Mouse (Mus musculus) thymus, adult 2 months (tissue): ENCODE results near the gene Det1. TPM values are rescaled to one million over a fixed set of nuclear protein-coding genes. Genes with fewer than 3 reads are reported as not detected.

Experiments
- DNase-seq: peaks from one replicate; pipeline ENCODE4 v3.0.0; 2021
- H3K27ac ChIP-seq: fragments of 200-500 bp; 2 replicates; pipeline ENCODE4 v1.5.1; 2012; ENCODE audit warnings: low read length, control low read depth; ENCODE audit not compliant: control insufficient read depth, insufficient read depth
- H3K27me3 ChIP-seq: fragments of 200-500 bp; 2 replicates; pipeline ENCODE4 v1.6.1; 2012; ENCODE audit warnings: mild to moderate bottlenecking, low read length, moderate library complexity, mixed read lengths; ENCODE audit not compliant: control insufficient read depth, insufficient read depth
- H3K36me3 ChIP-seq: fragments of 200-500 bp; 2 replicates; pipeline ENCODE4 v1.6.1; 2012; ENCODE audit warnings: mild to moderate bottlenecking, low read length, moderate library complexity; ENCODE audit not compliant: control insufficient read depth, insufficient read depth
- H3K4me1 ChIP-seq: fragments of 200-500 bp; replicated peaks from 2 replicates; pipeline ENCODE4 v1.6.1; 2012; ENCODE audit warnings: low read length; ENCODE audit not compliant: control insufficient read depth, insufficient read depth
- H3K4me3 ChIP-seq: fragments of 200-500 bp; 2 replicates; pipeline ENCODE4 v1.5.1; 2012; ENCODE audit warnings: mild to moderate bottlenecking, low read length, control low read depth, moderate library complexity; ENCODE audit not compliant: control insufficient read depth, insufficient read depth
- CTCF ChIP-seq: fragments of 200-500 bp; IDR thresholded peaks from 2 replicates; pipeline ENCODE4 v1.5.1; 2012; ENCODE audit warnings: mild to moderate bottlenecking, control low read depth, low read length, moderate library complexity, borderline replicate concordance; ENCODE audit not compliant: control insufficient read depth, poor library complexity, insufficient read depth; ENCODE audit errors: extremely low read depth
- POLR2A ChIP-seq: fragments of 200-500 bp; IDR thresholded peaks from 2 replicates; pipeline ENCODE4 v1.6.1; 2012; ENCODE audit warnings: mild to moderate bottlenecking, low read length, control low read depth, moderate library complexity; ENCODE audit not compliant: control insufficient read depth, poor library complexity, insufficient read depth; ENCODE audit errors: extremely low read depth
- WGBS: fragments of 180-500 bp; shearing (Covaris S2); methylation state at CpG from one replicate; pipeline ENCODE4 v1.1.7; 2018; 5-methylcytosine and 5-hydroxymethylcytosine counted together
- polyA plus RNA-seq: library from polyadenylated mRNA; depleted of rRNA; stranded (reverse); fragments of >200 nt; gene quantifications from 2 replicates; pipeline ENCODE4 v1.2.3, GENCODE M21; 2012; rRNA removed

Gene Det1
- polyA plus RNA-seq, result 32.7 and 33.9 TPM in 2 replicates

- WGBS, result under 1% methylated on average over 54 of the region's 54 CpGs
- peak within 1 kb of the TSS; percentile 57 for H3K27ac ChIP-seq
- no peaks in the 10 kb centered on the region for H3K27me3 ChIP-seq
- DNase-seq, result peak; percentile 94
- peak; percentile 60; the same call in 1 of the 2 replicates for TF ChIP-seq POLR2A
- TF ChIP-seq CTCF, result peak; percentile 96
- peak within 1 kb of the TSS; percentile 73 for H3K4me3 ChIP-seq
- peaks cover 20% of the 10 kb centered on the region for H3K36me3 ChIP-seq
- H3K4me1 ChIP-seq, result peaks cover 7% of the 10 kb centered on the region
These were observed at the start of gene Det1 for GRCm38 (mm10) chr7:78846737-78847434. TSS of gene Det1 (minus strand) at chr7:78847263.

- Histone ChIP-seq H3K4me3 (peak within 1 kb of the TSS; percentile 56), H3K27ac (no peak within 1 kb of the TSS), H3K4me1 (peaks cover 8% of the 10 kb centered on the region), H3K27me3 (no peaks in the 10 kb centered on the region), H3K36me3 (no peaks in the 10 kb centered on the region)
- DNase-seq, result peak; percentile 100
- WGBS, result under 1% methylated on average over 53 of the region's 53 CpGs
- TF ChIP-seq CTCF, result 0 out of 2 replicates have a peak, but pooled peaks have one; percentile 35
- peak; percentile 51; the same call in 1 of the 2 replicates for TF ChIP-seq POLR2A
These were observed 48.7 kb upstream of the Det1 start, which contains the start of gene Aen for GRCm38 (mm10) chr7:78895653-78896333. TSS of gene Aen (plus strand) at chr7:78895854.

GRCm38 (mm10) chr7:78895021-78895652, 48.1 kb upstream of the Det1 start:
- Histone ChIP-seq H3K27ac (no peak overlapping the region), H3K4me1 (peaks cover 8% of the 10 kb centered on the region), H3K27me3 (no peaks in the 10 kb centered on the region), H3K36me3 (no peaks in the 10 kb centered on the region), H3K4me3 (peak overlapping the region; percentile 56)
- no peak for TF ChIP-seq CTCF
- no peak for TF ChIP-seq POLR2A
- DNase-seq, result no peak
- WGBS, result 55% methylated on average over 13 of the region's 13 CpGs

- 94% methylated on average over 10 of the region's 10 CpGs for WGBS
- H3K27me3 ChIP-seq, result no peaks in the 10 kb centered on the region
- DNase-seq, result no peak
- TF ChIP-seq CTCF, result no peak
- no peak for TF ChIP-seq POLR2A
- H3K27ac ChIP-seq, result no peak overlapping the region
- no peak overlapping the region for H3K4me3 ChIP-seq
- H3K36me3 ChIP-seq, result no peaks in the 10 kb centered on the region
- H3K4me1 ChIP-seq, result peaks cover 12% of the 10 kb centered on the region
These were observed 46.9 kb upstream of the Det1 start for GRCm38 (mm10) chr7:78893917-78894316.

GRCm38 (mm10) chr7:78890641-78891040, 43.6 kb upstream of the Det1 start:
- 2% methylated on average over 16 of the region's 16 CpGs for WGBS
- DNase-seq, result peak; percentile 89
- H3K36me3 ChIP-seq, result no peaks in the 10 kb centered on the region

GRCm38 (mm10) chr7:78887431-78887842, 40.4 kb upstream of the Det1 start:
- H3K27me3 ChIP-seq, result peaks cover 5% of the 10 kb centered on the region
- H3K4me3 ChIP-seq, result no peak overlapping the region
- peaks cover 13% of the 10 kb centered on the region for H3K4me1 ChIP-seq
- no peak for DNase-seq
- no peak overlapping the region for H3K27ac ChIP-seq
- H3K36me3 ChIP-seq, result no peaks in the 10 kb centered on the region
- WGBS, result 82% methylated on average over 9 of the region's 9 CpGs
- TF ChIP-seq POLR2A (no peak), CTCF (no peak)

More at GRCm38 (mm10) chr7:78890641-78891040, 43.6 kb upstream of the Det1 start:
- peaks cover 4% of the 10 kb centered on the region; the same call in 1 of the 2 replicates for H3K4me1 ChIP-seq
- no peak overlapping the region for H3K4me3 ChIP-seq
- H3K27ac ChIP-seq, result no peak overlapping the region
- H3K27me3 ChIP-seq, result no peaks in the 10 kb centered on the region; the same call in 1 of the 2 replicates
- TF ChIP-seq POLR2A (no peak), CTCF (peak; percentile 91; the same call in 1 of the 2 replicates)
